Mouse (Mus musculus) olfactory bulb, adult 2 months (tissue): ENCODE measurements around the gene Zfp992. TPM values are rescaled to one million over a fixed set of nuclear protein-coding genes. Genes with fewer than 3 reads are reported as not detected.
"Not testable (repeated sequence)": the region's sequence is repeated elsewhere in the genome, so short reads cannot be mapped to it uniquely, and the experiment has no call there.

ENCODE experiments used
- H3K27ac ChIP-seq: fragments of 200-500 bp; 2 replicates; pipeline ENCODE4 v1.5.1; 2012; ENCODE audit warnings: low read depth, low read length; ENCODE audit not compliant: insufficient read depth
- H3K4me1 ChIP-seq: fragments of 200-500 bp; 2 replicates; pipeline ENCODE4 v1.6.1; 2012; ENCODE audit warnings: low read length; ENCODE audit not compliant: control insufficient read depth, insufficient read depth
- H3K4me3 ChIP-seq: fragments of 200-500 bp; 2 replicates; pipeline ENCODE4 v1.5.1; 2012; ENCODE audit warnings: mild to moderate bottlenecking, low read depth, low read length, moderate library complexity; ENCODE audit not compliant: insufficient read depth
- CTCF ChIP-seq: fragments of 200-500 bp; IDR thresholded peaks from 2 replicates; pipeline ENCODE4 v1.5.1; 2012; ENCODE audit warnings: low read depth, mild to moderate bottlenecking, low read length, moderate library complexity; ENCODE audit not compliant: insufficient read depth
- POLR2A ChIP-seq: fragments of 200-500 bp; IDR thresholded peaks from 2 replicates; pipeline ENCODE4 v1.6.1; 2012; ENCODE audit warnings: mild to moderate bottlenecking, low read depth, low read length, moderate library complexity; ENCODE audit not compliant: insufficient read depth
- WGBS: fragments of 180-500 bp; shearing (Covaris S2); methylation state at CpG from one replicate; pipeline ENCODE4 v1.1.7; 2018; 5-methylcytosine and 5-hydroxymethylcytosine counted together
- polyA plus RNA-seq: library from polyadenylated mRNA; stranded (reverse); fragments of >200 nt; gene quantifications from 2 replicates; pipeline ENCODE4 v1.2.4, GENCODE M21; 2012; ENCODE audit warnings: low replicate concordance; ENCODE audit not compliant: missing spikeins, insufficient read depth, insufficient read length

Zfp992 gene
- polyA plus RNA-seq, 1 experiment: not detected

DNA sequence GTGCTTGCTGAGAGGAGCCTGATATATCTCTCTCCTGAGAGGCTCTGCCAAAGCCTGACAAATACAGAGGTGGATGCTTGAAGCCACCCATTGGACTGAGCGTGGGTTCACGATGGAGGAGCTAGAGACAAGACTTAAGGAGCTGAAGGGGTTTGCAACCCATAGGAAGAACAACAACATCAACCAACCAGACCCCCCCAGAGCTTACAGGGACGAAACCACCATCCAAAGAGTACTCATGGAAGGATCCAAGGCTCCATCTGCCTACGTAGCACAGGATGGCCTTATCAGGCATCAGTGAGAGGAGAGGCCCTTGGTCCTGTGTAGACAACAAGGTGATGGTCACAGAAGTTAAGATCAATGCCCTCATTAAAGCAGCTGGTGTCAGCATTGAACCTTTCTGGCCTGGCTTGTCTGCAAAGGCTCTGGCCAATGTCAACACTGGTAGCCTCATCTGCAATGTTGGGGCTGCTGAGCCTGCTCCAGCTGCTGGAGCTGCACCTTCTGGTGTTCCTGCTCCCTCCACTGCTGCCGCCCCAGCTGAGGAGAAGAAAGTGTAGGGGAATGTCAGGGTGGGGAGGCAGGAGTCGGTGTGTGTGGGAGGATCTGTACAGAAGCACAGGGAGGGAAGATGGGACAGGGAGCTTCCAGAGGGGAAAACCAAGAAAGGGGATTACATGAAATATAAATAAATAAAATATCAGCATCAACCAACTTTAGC is 31.7 kb downstream of the Zfp992 start:
- H3K27ac ChIP-seq, H3K4me3 ChIP-seq, H3K4me1 ChIP-seq: not testable (repeated sequence)
- 67% methylated on average over 6 of the region's 6 CpGs for WGBS

DNA sequence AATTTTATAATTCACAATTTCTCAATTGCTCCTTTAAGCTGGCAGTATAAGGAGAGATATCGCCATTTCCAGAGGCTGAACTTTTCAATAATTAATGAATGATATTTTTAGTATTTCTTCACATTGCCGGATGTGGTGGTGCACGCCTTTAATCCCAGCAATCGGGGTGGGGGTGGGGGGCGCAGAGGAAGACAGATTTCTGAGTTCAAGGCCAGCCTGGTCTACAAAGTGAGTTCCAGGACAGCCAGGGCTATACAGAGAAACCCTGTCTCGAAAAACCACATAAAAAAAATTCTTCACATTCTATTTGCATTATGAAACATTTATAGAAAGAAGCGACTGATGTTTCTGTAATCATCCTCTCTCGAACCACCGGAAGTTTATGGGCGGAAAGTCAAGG is 33.7 kb downstream of the Zfp992 start:
- H3K27ac ChIP-seq, H3K4me1 ChIP-seq, H3K4me3 ChIP-seq: not testable (repeated sequence)
- 86% methylated on average over 10 of the region's 10 CpGs for WGBS

DNA sequence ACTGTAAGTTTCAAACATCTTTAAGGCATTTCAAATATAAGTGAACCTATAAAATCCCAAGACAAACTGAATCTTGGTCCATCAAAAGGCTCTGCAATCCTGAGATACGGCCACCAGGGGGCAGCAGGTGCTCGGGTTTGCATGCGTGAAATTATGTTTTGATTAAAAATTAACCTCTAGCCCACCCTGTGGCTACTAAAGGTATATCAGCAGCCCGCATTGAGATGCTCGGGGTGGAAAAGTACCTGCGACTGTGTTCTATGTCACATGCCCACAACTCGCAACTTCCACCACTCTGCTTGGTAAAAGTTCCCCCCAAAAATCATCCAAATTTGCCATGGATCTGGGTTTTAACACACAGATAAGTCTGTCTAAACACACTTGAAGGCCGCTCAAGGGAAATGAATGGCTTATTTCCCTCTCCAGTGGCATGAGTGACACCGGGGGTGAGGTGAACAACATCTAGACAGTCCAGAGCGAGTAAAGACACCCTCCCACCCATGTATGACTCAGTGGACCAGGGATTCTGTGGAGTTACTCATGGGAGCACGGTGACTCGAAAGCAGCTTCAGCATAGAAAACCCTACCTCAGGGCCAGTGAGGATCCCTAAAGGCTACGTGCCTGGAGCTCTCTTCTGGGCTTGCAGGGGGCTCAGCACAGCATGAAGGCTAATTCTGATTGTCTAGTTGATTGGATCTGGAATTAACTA is 34.9 kb downstream of the Zfp992 start:
- not testable (repeated sequence) for H3K27ac ChIP-seq, H3K4me3 ChIP-seq, H3K4me1 ChIP-seq
- WGBS: 72% methylated on average over 13 of the region's 13 CpGs

DNA sequence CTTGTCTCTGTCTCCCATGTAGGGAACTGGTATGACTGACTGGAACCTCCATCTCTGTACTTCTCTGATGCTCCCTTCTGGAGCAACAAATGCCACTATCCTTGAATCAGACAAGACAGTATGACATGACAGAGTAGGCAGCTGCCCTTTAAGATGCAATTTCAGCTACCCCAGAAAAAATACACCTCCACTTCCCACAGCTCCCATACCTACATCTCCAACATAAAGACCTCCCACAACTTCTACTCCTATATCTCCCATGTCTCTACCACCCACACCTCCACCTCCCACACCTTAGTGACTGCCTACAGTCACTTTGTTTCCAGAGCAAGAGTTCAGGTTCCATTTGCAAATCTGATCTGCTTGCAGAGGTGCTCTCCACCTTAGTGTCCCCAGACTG is 35.9 kb downstream of the Zfp992 start:
- not testable (repeated sequence) for H3K4me1 ChIP-seq, H3K4me3 ChIP-seq, H3K27ac ChIP-seq

DNA sequence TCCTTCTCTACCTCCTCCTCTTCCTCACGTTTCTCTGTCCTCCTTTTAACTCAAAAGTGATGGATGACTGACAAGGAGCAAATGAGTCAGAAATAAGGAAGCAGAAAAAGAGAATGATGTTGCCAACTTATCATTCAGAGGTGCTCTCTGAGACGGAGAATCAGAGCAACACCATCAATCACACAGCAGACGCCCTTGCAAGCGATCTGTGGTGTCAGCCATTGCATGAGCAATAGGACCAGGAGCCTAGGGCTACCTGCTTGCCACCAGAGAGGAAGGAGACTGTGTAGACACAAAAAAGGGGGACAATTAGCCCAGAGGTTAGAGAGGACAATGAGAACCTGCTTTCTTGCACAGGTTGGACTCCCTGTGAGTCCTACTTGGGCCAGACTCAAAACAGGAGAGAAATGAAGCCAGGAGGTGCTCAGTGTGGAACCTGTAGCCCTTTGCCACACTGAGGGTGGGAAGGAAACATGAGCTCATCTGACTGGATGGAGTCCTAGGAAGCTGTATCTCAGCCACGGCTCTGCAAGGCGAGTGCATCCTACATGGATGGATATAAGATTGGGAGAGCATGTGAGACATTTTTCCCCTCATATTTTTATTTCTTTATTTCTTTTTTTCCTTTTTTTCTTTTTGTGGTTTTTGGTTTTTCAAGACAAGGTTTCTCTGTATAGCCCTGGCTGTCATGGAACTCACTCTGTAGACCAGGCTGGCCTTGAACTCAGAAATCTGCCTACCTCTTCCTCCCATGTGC is 36.5 kb downstream of the Zfp992 start:
- not testable (repeated sequence) for H3K4me1 ChIP-seq, H3K27ac ChIP-seq
- 74% methylated on average over 6 of the region's 6 CpGs for WGBS

DNA sequence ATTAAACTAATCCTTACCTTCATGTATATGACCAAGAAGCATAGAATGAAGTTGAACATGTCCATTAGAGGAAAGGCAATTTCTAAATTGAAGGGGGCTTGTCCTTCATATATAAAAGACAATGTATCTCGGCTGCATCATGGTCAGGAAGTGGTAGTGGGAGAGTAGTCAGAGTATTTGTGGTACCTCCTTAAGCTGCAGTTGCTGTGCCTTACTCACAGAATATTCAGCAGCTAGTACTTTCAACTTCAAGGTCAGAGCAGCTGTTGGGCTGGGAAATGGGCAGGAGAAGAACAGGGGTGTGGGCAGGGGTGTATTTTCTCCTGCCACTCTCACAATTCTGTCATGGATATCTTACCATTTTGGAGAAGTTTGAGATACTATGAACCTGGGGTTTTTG is 37.9 kb downstream of the Zfp992 start:
- 77% methylated on average over 1 of the region's 1 CpGs for WGBS
- H3K4me3 ChIP-seq, H3K4me1 ChIP-seq, H3K27ac ChIP-seq: not testable (repeated sequence)

More for the DNA sequence above, 36.5 kb downstream of the Zfp992 start:
- H3K4me3 ChIP-seq: not testable (repeated sequence)

DNA sequence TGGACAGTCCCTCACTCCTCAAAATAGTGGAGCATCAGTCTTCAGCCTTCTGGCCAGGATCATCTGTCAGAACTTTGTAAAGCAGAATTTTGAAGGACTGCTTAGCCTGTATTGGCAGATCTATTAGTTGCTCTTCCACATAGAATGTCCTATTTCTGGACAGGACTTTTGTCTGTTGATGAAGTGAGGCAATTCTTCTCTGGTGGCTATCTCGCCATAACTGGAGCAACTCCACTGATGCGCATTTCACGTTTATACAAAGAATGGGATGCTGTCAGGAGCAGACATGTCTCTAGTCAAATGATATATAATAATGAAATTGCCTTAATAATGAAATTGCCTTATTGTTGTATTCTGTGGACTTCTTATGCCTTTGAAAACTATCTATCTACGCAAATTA is 40.4 kb downstream of the Zfp992 start:
- not testable (repeated sequence) for H3K4me1 ChIP-seq, H3K27ac ChIP-seq, H3K4me3 ChIP-seq
- 80% methylated on average over 4 of the region's 4 CpGs for WGBS

DNA sequence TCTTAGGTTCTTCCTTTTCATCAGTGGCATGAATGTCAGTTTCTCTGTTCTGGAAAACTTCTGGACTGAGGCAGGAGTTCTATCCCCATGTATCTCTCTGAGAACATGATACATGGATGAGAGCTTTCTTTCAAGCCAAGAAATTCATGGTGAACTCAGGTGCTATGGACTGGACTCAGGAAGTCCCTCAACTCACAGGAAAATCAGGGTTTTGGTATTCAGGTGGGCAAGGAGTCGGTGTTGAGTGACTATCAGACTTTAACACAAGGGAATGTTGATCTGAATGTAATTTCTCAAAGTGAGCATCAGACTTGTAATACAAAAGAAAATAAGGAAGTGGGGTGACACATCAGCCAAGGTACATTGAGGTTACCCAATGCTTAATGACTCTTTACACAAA is 43.2 kb downstream of the Zfp992 start:
- 67% methylated on average over 1 of the region's 1 CpGs for WGBS
- not testable (repeated sequence) for H3K4me3 ChIP-seq, H3K4me1 ChIP-seq, H3K27ac ChIP-seq

DNA sequence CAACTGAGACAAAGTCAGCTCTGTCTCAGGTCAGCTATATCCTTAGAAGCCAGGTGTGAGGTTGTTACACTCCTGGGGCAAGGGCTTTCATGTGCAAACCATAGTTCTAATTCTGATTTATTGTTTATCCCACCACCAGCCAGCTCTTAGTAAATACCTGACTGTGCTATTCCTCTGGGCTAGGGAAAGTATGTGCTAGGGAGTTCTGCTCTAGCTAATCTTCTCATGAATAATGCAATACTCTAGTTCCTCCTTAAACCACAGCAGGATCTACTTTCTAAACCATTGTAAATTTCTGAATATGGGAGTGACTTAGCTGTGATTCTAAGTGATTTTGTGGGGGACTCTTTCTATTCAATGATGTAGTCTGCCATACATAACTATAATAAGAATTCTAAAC is 43.6 kb downstream of the Zfp992 start:
- no peaks in the 10 kb centered on the region for H3K4me1 ChIP-seq
- H3K4me3 ChIP-seq: no peak overlapping the region
- H3K27ac ChIP-seq: no peak overlapping the region
- no peak for TF ChIP-seq POLR2A
- no peak for TF ChIP-seq CTCF

DNA sequence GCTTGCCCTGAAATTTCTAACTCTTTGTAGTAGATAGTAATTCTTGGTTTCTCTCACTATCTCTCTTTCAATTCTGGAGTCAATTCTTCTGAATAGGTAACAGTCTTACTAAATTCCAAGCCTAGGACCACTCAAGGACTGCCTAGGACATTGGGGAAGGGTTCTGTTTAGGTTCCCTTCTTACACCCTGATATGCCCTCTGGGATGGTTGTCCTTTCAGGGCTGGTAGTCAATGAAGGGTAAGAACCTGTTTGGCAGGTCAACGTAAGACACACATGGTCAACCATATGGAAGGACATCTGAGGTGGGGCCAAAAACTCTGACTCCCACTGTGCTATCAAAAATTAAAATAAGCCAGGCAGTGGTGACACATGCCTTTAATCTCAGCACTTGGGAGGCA is 44.0 kb downstream of the Zfp992 start:
- H3K4me1 ChIP-seq: no peaks in the 10 kb centered on the region
- no peak overlapping the region for H3K27ac ChIP-seq
- WGBS: 40% methylated on average over 1 of the region's 1 CpGs
- no peak for TF ChIP-seq POLR2A
- TF ChIP-seq CTCF: no peak
- no peak overlapping the region for H3K4me3 ChIP-seq

DNA sequence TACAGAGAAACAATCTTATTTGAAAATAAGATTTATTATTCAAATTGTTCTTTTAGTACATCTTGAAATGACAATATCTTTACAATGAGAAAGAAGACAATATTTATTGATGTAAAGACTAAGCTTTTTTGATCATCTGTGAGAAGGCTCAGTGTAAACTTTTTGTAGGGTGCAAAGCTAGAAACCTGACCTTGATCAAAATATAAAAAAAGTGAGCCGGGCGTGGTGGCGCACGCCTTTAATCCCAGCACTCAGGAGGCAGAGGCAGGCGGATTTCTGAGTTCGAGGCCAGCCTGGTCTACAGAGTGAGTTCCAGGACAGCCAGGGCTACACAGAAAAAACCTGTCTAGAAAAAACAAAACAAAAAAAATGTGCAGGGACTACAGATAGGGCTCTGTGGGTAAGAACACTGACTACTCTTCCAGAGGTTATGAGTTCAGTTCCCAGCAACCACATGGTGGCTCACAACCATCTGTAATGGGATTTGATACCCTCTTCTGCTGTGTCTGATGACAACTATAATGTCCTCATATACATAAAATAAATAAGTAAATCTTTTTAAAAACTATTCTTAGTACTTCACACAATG is 44.6 kb downstream of the Zfp992 start:
- 87% methylated on average over 6 of the region's 6 CpGs for WGBS
- H3K4me1 ChIP-seq, H3K4me3 ChIP-seq, H3K27ac ChIP-seq: not testable (repeated sequence)
